Mouse (Mus musculus) spleen, adult 2 months (tissue): ENCODE data around the gene Rab33b.

ENCODE experiments used
- CTCF ChIP-seq: fragments of 200-500 bp; IDR thresholded peaks from 2 replicates; pipeline ENCODE4 v1.5.1; 2011; ENCODE audit warnings: mild to moderate bottlenecking, inconsistent platforms; ENCODE audit not compliant: insufficient read depth, insufficient read length, insufficient replicate concordance; ENCODE audit errors: extremely low read depth
- POLR2A ChIP-seq: fragments of 200-500 bp; IDR thresholded peaks from 2 replicates; pipeline ENCODE4 v1.6.1; 2011; ENCODE audit warnings: low read depth, low read length, inconsistent platforms

GRCm38 (mm10) chr3:51481881-51482280 lies 1.8 kb upstream of the Rab33b start:
- TF ChIP-seq CTCF (no peak), POLR2A (no peak)
